Mouse (Mus musculus) heart, embryonic 11.5 days (tissue): Measurements from ENCODE around the gene Tk1. TPM values are rescaled to one million over a fixed set of nuclear protein-coding genes. Genes with fewer than 3 reads are reported as not detected.
"Not testable (repeated sequence)": the region's sequence is repeated elsewhere in the genome, so short reads cannot be mapped to it uniquely, and the experiment has no call there.

Experiments
- ATAC-seq: fragments of 200-750 bp; cut with Nextera tagmentation; replicated peaks from 2 replicates; pipeline ENCODE4 v1.8.0; 2017; ENCODE audit warnings: moderate library complexity; ENCODE audit not compliant: insufficient number of reproducible peaks, low FRiP score, low TSS enrichment
- H3K27ac ChIP-seq: fragments of 300-500 bp; sonication (generic); 2 replicates; pipeline ENCODE4 v1.5.1; 2014; ENCODE audit warnings: mild to moderate bottlenecking, low read depth, low read length
- H3K27me3 ChIP-seq: fragments of 300-500 bp; sonication (generic); 2 replicates; pipeline ENCODE4 v1.6.1; 2014; ENCODE audit warnings: mild to moderate bottlenecking, low read length, mixed read lengths; ENCODE audit not compliant: control insufficient read depth, insufficient read depth
- H3K36me3 ChIP-seq: fragments of 300-500 bp; sonication (generic); 2 replicates; pipeline ENCODE4 v1.6.1; 2014; ENCODE audit warnings: mild to moderate bottlenecking, low read length, moderate library complexity, mixed read lengths; ENCODE audit not compliant: control insufficient read depth, insufficient read depth
- H3K4me1 ChIP-seq: fragments of 300-500 bp; sonication (generic); 2 replicates; pipeline ENCODE4 v1.6.1; 2014; ENCODE audit warnings: low read length; ENCODE audit not compliant: control insufficient read depth, insufficient read depth
- H3K4me2 ChIP-seq: fragments of 300-500 bp; sonication (generic); 2 replicates; pipeline ENCODE4 v1.6.1; 2014; ENCODE audit warnings: mild to moderate bottlenecking, moderate library complexity
- H3K4me3 ChIP-seq: fragments of 300-500 bp; sonication (generic); 2 replicates; pipeline ENCODE4 v1.5.1; 2014; ENCODE audit warnings: low read depth, low read length
- H3K9ac ChIP-seq: fragments of 300-500 bp; sonication (generic); 2 replicates; pipeline ENCODE4 v1.6.1; 2014; ENCODE audit warnings: mild to moderate bottlenecking, low read depth, low read length, moderate library complexity
- H3K9me3 ChIP-seq: fragments of 300-500 bp; sonication (generic); replicated peaks from 2 replicates; pipeline ENCODE4 v1.6.1; 2016; ENCODE audit warnings: low read length; ENCODE audit not compliant: control insufficient read depth
- WGBS: fragments of 180-500 bp; shearing (Covaris S2); extraction: QIAGEN DNeasy Blood & Tissue Kit; methylation state at CpG from one replicate; pipeline ENCODE4 v1.1.7; 2014; ENCODE audit not compliant: insufficient replicate concordance; 5-methylcytosine and 5-hydroxymethylcytosine counted together
- polyA plus RNA-seq: library from polyadenylated mRNA; unstranded; fragments of >200 nt; fragmentation: Nextera tagmentation; extraction: Ambion mirVana; gene quantifications from 2 replicates; pipeline ENCODE4 v1.2.1, GENCODE M21; 2014

Gene Tk1
- polyA plus RNA-seq, 1 experiment from 2014 or later: 98.5 TPM

DNA sequence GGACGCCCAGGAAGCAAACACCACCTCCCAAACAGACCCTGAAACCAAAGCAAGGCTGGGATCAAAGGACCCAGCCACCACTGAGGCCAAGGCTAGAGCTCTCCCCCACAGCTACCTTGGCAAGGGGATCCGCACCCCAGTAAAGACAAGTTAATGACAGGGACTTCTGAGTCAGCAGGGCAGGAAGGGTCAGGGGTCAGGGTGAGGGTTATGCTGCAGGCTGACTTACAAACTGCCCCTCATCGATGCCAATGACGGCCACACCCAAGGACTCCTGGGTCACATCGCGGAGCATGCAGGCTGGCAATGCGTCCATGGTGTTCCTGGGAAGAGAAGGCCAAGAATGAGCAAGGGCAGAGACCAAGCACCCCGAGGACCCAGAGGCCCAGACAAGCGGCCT lies 4.0 kb downstream of the Tk1 start:
- Histone ChIP-seq H3K4me2 (no peak overlapping the region), H3K9ac (no peak overlapping the region), H3K27me3 (no peaks in the 10 kb centered on the region), H3K4me3 (no peak overlapping the region), H3K9me3 (no peaks in the 10 kb centered on the region), H3K36me3 (peaks cover 22% of the 10 kb centered on the region), H3K4me1 (peaks cover 26% of the 10 kb centered on the region), H3K27ac (no peak overlapping the region)
- no peak for ATAC-seq
- WGBS: 85% methylated on average over 9 of the region's 9 CpGs

GRCm38 (mm10) chr11:117820173-117820572 lies 5.7 kb downstream of the Tk1 start:
- Histone ChIP-seq H3K4me1 (peaks cover 18% of the 10 kb centered on the region), H3K36me3 (peaks cover 25% of the 10 kb centered on the region), H3K4me3 (no peak overlapping the region), H3K27ac (no peak overlapping the region), H3K9ac (no peak overlapping the region), H3K9me3 (no peaks in the 10 kb centered on the region), H3K4me2 (no peak overlapping the region), H3K27me3 (no peaks in the 10 kb centered on the region)
- ATAC-seq: no peak
- 96% methylated on average over 7 of the region's 7 CpGs for WGBS

GRCm38 (mm10) chr11:117819095-117819494 lies 6.8 kb downstream of the Tk1 start:
- no peaks in the 10 kb centered on the region for H3K27me3 ChIP-seq
- H3K4me3 ChIP-seq: no peak overlapping the region
- H3K4me1 ChIP-seq: peaks cover 12% of the 10 kb centered on the region
- no peaks in the 10 kb centered on the region for H3K9me3 ChIP-seq
- peak overlapping the region; percentile 37; the same call in 1 of the 2 replicates for H3K27ac ChIP-seq
- H3K9ac ChIP-seq: no peak overlapping the region; the same call in 1 of the 2 replicates
- ATAC-seq: no peak
- 77% methylated on average over 8 of the region's 8 CpGs for WGBS
- peaks cover 25% of the 10 kb centered on the region for H3K36me3 ChIP-seq
- no peak overlapping the region for H3K4me2 ChIP-seq

GRCm38 (mm10) chr11:117816389-117816996 lies 9.4 kb downstream of the Tk1 start:
- Histone ChIP-seq H3K4me2 (no peak overlapping the region), H3K4me3 (no peak overlapping the region), H3K9me3 (no peaks in the 10 kb centered on the region), H3K4me1 (peaks cover 6% of the 10 kb centered on the region; the same call in 1 of the 2 replicates), H3K27me3 (no peaks in the 10 kb centered on the region), H3K27ac (no peak overlapping the region), H3K9ac (no peak overlapping the region), H3K36me3 (peaks cover 32% of the 10 kb centered on the region)
- WGBS: 87% methylated on average over 13 of the region's 13 CpGs
- ATAC-seq: no peak

DNA sequence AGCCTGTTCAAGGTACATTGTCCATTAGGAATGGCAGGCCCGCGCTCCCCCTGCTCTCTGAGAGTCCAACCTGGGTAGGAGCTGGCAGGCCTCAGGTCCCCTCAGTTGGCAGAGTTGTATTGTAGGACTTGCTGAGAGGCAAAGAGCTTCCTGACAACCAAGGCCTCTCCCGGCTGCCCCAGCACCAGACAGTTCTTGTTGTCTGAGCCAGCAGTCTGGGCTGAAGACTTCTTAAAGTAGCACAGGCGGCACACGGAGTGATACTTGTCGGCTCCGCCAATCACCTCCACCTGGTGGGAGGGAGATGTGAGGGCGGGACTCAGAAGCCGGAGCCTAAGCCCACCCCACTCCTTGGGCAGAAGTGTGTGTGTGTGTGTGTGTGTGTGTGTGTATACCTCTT lies 10.0 kb downstream of the Tk1 start:
- H3K27me3 ChIP-seq, H3K9me3 ChIP-seq, H3K27ac ChIP-seq, H3K4me3 ChIP-seq, H3K9ac ChIP-seq, H3K4me2 ChIP-seq, ATAC-seq: not testable (repeated sequence)
- Histone ChIP-seq H3K4me1 (peaks cover 12% of the 10 kb centered on the region), H3K36me3 (peaks cover 26% of the 10 kb centered on the region)
- 80% methylated on average over 9 of the region's 9 CpGs for WGBS

DNA sequence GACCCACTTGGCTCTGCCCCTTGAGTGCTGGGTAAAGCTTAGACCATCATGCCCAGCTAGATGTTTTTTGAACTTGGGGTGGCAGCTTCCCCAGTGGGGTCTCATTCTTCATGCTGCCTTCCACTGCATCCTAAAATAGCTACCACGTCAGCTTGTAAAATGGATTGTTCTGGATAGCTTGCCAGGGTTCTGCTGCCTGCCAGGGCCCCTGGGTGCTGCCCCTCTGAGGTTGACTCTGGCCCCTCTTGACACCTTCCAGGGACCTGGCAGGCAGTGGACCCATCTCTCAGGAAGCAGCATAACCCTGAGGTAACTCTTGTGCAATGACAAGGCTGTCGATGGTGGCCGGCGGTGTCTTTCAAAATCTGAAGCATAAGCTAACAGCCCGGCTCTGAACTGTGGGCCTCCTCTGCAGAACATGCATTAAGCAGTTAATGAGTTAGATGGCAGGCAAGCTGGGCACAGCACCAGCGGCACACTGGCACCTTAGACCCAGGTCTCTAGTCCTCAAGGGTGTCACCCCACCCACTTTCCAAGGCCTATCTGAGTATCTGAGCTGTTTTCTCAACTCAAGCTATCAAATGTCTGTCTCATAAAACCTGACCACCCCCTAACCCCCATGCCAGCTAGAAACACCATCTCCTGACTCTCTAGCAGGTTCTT lies 11.1 kb downstream of the Tk1 start:
- Histone ChIP-seq H3K36me3 (peaks cover 22% of the 10 kb centered on the region), H3K4me2 (no peak overlapping the region)
- 90% methylated on average over 6 of the region's 6 CpGs for WGBS

DNA sequence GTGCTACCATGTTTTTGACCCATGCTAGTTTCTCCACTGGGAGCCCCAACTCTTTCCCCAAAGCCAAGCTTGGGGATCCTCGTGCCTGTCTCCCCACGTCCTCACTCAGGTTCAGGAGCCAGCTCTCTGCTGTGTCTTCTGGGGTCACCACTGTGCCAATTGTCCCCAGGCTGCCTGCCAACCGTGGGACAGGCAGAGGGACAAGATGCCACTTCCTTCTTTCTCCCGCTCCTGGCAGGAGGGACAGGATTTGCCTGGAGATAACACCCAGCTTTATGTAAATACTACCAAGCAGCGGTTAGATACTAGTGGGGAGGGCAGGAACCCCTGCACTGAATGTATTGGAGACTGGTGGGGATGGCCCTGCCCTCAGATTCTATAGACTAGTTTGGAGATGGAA lies 12.0 kb downstream of the Tk1 start:
- WGBS: 61% methylated on average over 5 of the region's 5 CpGs
- Histone ChIP-seq H3K36me3 (peaks cover 22% of the 10 kb centered on the region), H3K4me2 (no peak overlapping the region), H3K4me1 (peaks cover 11% of the 10 kb centered on the region), H3K9ac (no peak overlapping the region), H3K27me3 (no peaks in the 10 kb centered on the region), H3K9me3 (no peaks in the 10 kb centered on the region), H3K27ac (no peak overlapping the region), H3K4me3 (no peak overlapping the region)
- ATAC-seq: no peak

More for the DNA sequence above, 11.1 kb downstream of the Tk1 start:
- H3K4me3 ChIP-seq: no peak overlapping the region
- H3K27me3 ChIP-seq: no peaks in the 10 kb centered on the region
- no peak for ATAC-seq
- no peak overlapping the region for H3K27ac ChIP-seq
- H3K4me1 ChIP-seq: peaks cover 11% of the 10 kb centered on the region
- no peaks in the 10 kb centered on the region for H3K9me3 ChIP-seq
- no peak overlapping the region for H3K9ac ChIP-seq

GRCm38 (mm10) chr11:117810401-117811046 lies 15.4 kb downstream of the Tk1 start:
- H3K4me3 ChIP-seq: peak overlapping the region; percentile 83
- H3K27me3 ChIP-seq: peaks cover 3% of the 10 kb centered on the region; the same call in 1 of the 2 replicates
- H3K36me3 ChIP-seq: peaks cover 15% of the 10 kb centered on the region
- H3K4me2 ChIP-seq: peak overlapping the region; percentile 83
- WGBS: under 1% methylated on average over 21 of the region's 21 CpGs
- H3K9me3 ChIP-seq: no peaks in the 10 kb centered on the region
- ATAC-seq: peak; percentile 80
- H3K27ac ChIP-seq: peak overlapping the region; percentile 57
- H3K9ac ChIP-seq: peak overlapping the region; percentile 82
- H3K4me1 ChIP-seq: peaks cover 11% of the 10 kb centered on the region
